Mouse (Mus musculus) mouse embryonic stem cell (cell line): ENCODE measurements at regions not wholly inside any gene's neighbourhood (a gene's known extent, or its start where the extent isn't known, plus 50 kb on each side); places are given as distances from the start of the nearest gene placed in this dataset.

Experiments used
- in situ Hi-C, 2 experiments: fragments of 300-500 bp; cut with MboI; formaldehyde crosslinking; loops; 1 replicate in 1 of 2; 3 replicates in 1 of 2; pipeline ENCODE4 v1.14.3; 2019 to 2020; ENCODE audit warnings: low sequenced_read_pairs in 2 of 2, low pct_unique_long_range_greater_than_20kb in 1 of 2, mixed read lengths in 1 of 2; ENCODE audit not compliant: unreplicated experiment in 1 of 2

- in situ Hi-C loops, result no loop called here
Measured at GRCm38 (mm10) chr10:118736093-118736492, 133.9 kb downstream of the Dyrk2 start.

- in situ Hi-C loops, result no loop called here
Measured at GRCm38 (mm10) chr10:118737064-118737463, 132.9 kb downstream of the Dyrk2 start.

GRCm38 (mm10) chr10:118739849-118740481 is 130.0 kb downstream of the Dyrk2 start:
- in situ Hi-C loops, result no loop called here

- in situ Hi-C loops, result no loop called here
Measured at GRCm38 (mm10) chr10:118743831-118744230, 126.2 kb downstream of the Dyrk2 start.

- in situ Hi-C loops, result no loop called here
Measured at GRCm38 (mm10) chr10:118746719-118747395, 123.2 kb downstream of the Dyrk2 start.

- in situ Hi-C loops, result no loop called here
Measured at GRCm38 (mm10) chr10:118749039-118749438, 121.0 kb downstream of the Dyrk2 start.

- in situ Hi-C loops, result no loop called here
Measured at GRCm38 (mm10) chr10:118749756-118750155, 120.3 kb downstream of the Dyrk2 start.

GRCm38 (mm10) chr10:118751110-118751509 is 118.9 kb downstream of the Dyrk2 start:
- in situ Hi-C loops, result no loop called here

GRCm38 (mm10) chr10:118753061-118753775 is 116.8 kb downstream of the Dyrk2 start:
- in situ Hi-C loops, result no loop called here

GRCm38 (mm10) chr10:118754791-118755190 is 115.2 kb downstream of the Dyrk2 start:
- in situ Hi-C loops, result no loop called here

- in situ Hi-C loops, result no loop called here
Measured at GRCm38 (mm10) chr10:118758825-118759471, 111.1 kb downstream of the Dyrk2 start.

- in situ Hi-C loops, result no loop called here
Measured at GRCm38 (mm10) chr10:118760441-118760840, 109.6 kb downstream of the Dyrk2 start.

GRCm38 (mm10) chr10:118761101-118761868 is 108.7 kb downstream of the Dyrk2 start:
- in situ Hi-C loops, result no loop called here

- in situ Hi-C loops, result no loop called here
Measured at GRCm38 (mm10) chr10:118765051-118765450, 105.0 kb downstream of the Dyrk2 start.

- in situ Hi-C loops, result no loop called here
Measured at GRCm38 (mm10) chr10:118765544-118766441, 104.2 kb downstream of the Dyrk2 start.

- in situ Hi-C loops, result no loop called here
Measured at GRCm38 (mm10) chr10:118766826-118767225, 103.2 kb downstream of the Dyrk2 start.

- in situ Hi-C loops, result no loop called here
Measured at GRCm38 (mm10) chr10:118769751-118770150, 100.3 kb downstream of the Dyrk2 start.

GRCm38 (mm10) chr10:118778656-118779055 is 91.4 kb downstream of the Dyrk2 start:
- in situ Hi-C loops, result no loop called here
